Mouse (Mus musculus) bone marrow macrophage, adult 2 months (primary cell): ENCODE results near the gene Fkbp2.

Experiments
- CTCF ChIP-seq: IDR thresholded peaks from 2 replicates; pipeline ENCODE4 v1.5.1; 2012; ENCODE audit warnings: low read depth, mild to moderate bottlenecking, low read length, moderate library complexity
- POLR2A ChIP-seq: IDR thresholded peaks from 2 replicates; pipeline ENCODE4 v1.6.1; 2012; ENCODE audit warnings: mild to moderate bottlenecking, low read depth, low read length, borderline replicate concordance

GRCm38 (mm10) chr19:6985300-6985699 lies 5.0 kb upstream of the Fkbp2 start:
- TF ChIP-seq POLR2A (no peak), CTCF (no peak)
